Mouse (Mus musculus) cerebral cortex, adult 2 months (tissue): ENCODE results near the gene Senp7.

ENCODE experiments used
- WGBS: fragments of 180-500 bp; shearing (Covaris S2); methylation state at CpG from one replicate; pipeline ENCODE4 v1.1.7; 2018; 5-methylcytosine and 5-hydroxymethylcytosine counted together

Gene Senp7

DNA sequence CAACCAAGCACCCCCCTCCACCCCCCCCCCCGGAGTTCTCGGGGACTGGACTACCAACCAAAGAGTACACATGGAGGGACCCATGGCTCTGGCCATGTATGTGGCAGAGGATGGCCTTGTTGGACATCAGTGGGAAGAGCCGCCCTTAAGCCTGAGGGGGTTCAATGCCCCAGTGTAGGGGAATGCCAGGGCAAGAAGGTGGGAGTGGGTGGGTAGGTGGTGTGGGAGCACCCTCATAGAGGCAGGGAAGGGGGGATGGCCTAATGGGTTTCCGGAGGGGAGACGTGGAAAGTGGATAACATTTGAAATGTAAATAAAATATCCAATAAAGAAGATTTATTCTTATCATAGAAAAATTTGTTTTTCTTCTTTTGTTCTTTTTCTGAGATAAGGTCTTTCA lies 89.5 kb downstream of the Senp7 start:
- 98% methylated on average over 5 of the region's 5 CpGs for WGBS

DNA sequence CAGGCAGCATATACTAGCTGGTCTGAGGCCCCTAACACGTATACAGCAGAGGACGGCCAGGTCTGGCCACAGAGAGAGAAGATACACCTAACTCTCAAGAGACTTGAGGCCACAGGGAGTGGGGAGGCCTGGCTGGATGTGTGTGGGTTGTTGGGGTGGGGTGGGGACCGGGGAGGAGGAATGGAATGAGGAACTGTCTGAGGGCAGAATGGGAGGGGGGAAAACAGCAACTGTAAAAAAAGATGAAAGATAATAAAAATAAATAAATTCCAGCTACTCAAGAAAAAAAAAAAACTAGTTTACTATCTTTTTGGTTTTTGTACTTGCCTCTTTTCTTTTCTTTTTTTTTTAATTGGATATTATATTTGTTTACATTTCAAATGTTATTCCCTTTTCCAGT lies 91.8 kb downstream of the Senp7 start:
- WGBS: 88% methylated on average over 3 of the region's 3 CpGs

DNA sequence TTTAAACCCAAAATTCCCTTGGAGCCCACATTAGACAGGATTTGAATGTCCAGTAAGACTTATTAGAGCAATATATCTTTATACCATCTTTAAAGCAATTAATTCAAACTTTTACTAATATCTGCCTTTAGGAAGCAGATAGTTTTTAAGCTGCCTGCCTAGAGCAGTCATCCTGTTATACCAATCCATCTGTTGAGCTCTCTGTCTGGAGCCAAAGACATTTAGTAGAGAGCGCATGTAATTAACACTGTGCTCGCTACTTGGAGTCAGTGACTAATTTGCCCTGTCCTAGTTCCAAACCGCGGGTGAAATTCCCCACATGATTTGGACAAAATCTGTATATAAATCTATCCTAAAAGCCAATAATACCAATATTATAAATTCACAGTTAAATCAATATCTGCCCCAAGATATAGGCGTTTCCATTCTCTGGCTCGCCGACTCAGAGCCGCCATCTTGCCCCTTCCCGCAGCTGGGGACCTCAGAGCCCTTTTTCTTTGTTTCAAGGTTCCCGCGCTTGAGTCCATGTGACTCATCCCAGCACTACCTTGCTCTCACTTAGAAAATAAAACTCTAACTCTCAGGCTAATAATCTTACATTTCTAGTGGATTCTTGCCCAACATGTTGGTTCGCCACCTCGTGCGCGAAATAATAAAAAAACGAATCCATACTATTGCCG lies 96.9 kb downstream of the Senp7 start:
- 91% methylated on average over 17 of the region's 17 CpGs for WGBS

DNA sequence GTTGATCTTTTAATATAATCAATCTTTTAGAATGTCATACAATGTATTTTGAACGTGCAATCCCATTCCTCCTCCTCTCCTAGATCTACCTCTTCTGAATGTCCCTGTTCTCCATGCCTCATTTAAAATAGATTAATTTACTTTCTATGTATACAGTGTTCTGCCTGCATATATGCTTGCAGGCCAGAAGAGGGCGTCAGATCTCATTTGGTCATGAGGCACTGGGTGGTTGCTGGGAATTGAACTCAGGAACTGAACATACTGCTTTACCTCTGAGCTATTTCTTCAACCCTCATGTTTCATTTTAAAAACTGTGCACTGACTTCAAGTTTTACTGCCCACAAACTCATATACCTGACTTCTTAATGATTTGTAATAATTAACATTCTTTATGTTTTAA lies 99.5 kb downstream of the Senp7 start:
- WGBS: 52% methylated on average over 2 of the region's 2 CpGs

DNA sequence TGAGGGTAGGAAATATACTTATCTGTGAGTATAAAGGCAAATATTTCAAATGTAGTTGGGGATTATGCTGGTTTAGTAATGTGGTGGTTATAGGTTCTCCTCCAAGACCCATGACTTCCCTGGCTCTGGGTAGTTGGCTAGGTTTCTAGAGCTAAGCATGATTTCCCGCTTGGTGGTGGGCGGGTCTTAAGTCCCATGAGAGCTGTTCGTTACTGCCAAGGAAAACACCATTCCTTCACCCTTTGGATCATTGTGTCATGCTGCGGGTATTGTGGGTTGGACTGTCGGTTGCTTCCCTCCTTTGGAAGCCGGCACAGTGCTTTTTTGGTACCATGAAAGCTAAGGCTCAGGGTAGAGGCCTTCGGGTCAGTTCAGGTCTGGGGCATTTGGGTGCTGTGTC lies 115.3 kb downstream of the Senp7 start:
- 85% methylated on average over 7 of the region's 7 CpGs for WGBS

DNA sequence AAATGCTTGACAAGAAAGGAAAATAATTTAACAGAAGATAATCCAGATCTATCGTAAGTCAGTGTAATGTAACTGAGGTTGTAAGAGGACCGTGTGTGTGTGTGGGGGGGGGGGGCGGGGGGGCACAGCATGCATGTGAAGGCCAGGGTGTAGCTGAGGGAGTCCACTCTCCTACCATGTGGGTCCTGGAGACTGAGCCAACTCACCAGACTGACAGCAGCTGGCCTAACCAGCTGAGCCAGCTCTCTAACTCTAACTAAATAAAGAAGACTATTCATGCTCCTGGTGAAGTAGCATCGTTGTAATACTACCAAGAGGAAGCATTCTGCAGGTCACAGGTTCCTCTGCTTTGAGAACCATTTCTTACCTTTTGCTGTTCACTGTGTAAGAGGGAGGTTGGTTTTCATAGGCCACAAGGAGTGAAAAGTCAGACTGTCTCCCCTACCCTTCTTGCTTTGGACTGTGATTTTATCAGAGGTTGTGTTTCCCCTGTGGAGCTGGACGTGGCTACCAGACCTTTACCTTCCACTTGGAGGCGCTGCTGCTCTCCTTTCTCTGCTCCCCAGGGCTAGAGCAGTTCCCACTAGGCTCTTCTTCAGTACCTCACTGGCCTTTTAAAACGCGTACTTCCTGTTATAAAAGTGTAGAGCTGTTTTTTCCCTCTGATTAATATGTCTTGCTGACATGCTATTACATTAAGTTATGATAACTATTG lies 127.9 kb downstream of the Senp7 start:
- WGBS: 68% methylated on average over 8 of the region's 8 CpGs

DNA sequence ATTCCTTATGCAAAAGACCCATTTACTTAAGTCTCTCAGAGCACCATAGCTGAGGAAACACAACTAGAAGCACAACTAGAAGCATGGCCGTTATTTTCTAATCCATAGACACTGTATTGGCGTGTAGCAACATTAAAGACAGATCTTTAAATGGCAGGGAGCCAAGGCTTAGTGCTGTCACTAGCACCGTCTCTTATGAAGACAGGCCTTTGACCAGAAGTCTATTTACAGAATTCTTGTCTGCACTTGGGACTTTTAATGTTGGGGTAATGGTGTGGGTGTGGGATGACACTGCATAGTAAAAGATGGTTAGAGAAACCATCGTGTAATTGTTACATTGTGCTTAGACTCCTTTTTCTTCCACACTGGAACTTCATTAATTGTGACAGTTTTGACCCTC lies 138.7 kb downstream of the Senp7 start:
- WGBS: 83% methylated on average over 4 of the region's 4 CpGs

DNA sequence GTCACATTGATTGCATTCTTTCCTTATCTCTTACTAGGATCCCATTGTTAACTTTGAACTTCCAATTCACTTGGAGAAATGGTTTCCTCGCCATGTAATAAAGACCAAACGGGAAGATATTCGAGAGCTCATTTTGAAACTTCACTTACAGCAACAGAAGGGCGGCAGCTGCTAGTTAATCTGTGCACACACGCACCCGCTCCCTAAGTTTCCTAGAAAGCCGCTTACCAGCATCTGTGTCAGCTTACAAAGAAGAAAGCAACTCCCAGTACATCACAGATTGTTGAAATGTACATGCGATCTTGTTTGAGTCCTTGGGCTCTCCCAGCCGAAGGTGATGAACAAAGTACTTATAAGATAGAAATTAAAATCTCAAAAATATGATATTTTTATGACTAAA lies 140.1 kb downstream of the Senp7 start:
- 73% methylated on average over 9 of the region's 9 CpGs for WGBS

DNA sequence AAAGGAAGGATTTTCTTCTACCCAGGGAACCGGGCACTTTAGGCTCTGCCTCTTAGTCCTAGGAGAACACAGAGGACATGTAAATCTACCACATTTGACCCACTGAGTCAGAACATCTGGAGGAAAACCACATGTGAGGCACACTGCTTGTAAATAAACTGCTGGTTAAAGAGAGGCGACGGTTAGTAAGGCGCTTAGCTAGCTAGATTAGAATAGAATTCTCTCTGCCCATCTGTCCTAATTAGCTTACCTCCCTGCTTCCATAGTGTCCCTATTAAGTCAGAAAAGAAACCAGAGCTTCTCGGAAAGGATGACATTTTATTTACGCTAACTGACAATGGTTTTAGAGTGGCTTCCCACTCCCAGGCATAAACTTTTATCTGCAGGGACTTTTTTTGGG lies 155.9 kb downstream of the Senp7 start, which contains the start of gene Impg2:
Gene Impg2 (plus strand): TSS at position 263 of the 400 bp plus-strand sequence.
- 70% methylated on average over 6 of the region's 6 CpGs for WGBS

DNA sequence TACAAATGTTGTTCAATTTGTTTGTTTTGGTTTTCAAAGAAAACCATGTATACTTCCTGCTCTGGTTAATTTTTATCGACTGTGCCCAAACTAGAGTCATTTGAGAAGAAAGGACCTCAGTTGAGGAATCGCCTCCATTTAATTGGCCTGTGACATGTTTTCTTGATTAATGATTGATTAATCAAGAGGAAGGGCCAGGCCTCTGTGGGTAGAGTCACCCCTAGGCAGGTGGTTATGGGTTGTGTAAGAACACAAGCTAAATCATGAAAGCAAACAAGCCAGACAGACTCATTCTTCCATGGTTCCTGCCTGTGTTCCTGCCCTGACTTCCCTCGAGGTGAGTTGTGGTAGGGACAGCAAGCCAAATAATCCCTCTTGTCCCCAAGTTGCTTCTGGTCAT lies 164.6 kb downstream of the Senp7 start:
- WGBS: 74% methylated on average over 3 of the region's 3 CpGs

DNA sequence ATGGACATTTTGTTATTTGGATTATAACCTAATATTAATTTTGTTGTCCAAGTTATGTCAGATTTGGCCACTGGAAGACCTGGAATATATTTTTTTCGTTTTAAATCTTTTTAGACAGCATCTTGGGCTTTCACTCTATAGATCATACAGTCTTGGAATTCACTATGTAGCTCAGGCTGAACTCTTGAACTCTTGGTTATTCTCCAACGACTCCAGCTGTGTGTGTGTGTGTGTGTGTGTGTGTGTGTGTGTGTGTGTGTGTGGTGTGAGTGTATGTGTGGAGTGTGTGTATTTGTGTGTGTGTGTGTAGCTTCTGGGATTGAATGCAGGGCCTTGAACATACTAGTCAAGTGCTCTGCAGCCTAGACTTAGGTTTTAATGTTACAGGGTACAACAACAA lies 181.3 kb downstream of the Senp7 start:
- 60% methylated on average over 2 of the region's 2 CpGs for WGBS

DNA sequence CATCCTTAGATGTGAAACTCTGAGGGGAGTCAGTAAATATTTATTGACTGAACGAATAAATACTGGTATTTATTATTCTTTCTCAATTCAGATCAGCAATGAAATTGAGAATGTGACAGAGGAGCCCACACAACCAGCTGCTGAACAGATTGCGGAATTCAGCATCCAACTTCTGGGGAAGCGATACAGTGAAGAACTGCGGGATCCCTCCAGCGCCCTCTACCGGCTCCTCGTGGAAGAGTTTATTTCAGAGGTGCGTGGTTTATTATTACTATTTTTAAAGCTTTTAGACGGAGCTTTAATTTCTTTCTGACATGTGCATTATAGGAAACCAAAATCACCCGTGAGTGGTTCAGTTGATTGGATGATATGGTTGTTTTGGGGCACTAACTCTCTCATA lies 183.2 kb downstream of the Senp7 start:
- 61% methylated on average over 10 of the region's 10 CpGs for WGBS

DNA sequence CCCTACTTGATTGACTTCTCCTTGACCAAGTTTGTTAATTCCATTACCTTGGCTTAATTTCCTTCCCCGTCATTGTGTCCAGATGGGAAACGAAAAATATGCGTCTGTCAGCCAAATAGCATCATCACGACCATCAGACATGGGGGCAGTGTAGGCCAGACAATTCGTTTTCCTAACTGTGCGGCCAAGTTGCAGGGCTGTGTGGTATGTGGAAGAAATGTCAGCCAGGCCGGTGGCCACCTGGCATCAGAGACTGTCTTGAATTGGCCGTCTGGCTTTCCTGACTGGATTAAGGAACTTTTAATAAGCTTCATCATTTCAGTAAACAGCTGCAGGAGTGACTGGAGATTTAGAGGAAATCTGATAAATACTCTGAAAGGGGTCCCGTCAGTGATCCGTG lies 184.6 kb downstream of the Senp7 start:
- 88% methylated on average over 10 of the region's 10 CpGs for WGBS
